Mouse (Mus musculus): Measurements from ENCODE around the gene Marc1. TPM values are rescaled to one million over a fixed set of nuclear protein-coding genes. Genes with fewer than 3 reads are reported as not detected.

The Marc1 gene
- polyA plus RNA-seq, 1 experiment from 2014 or later, result 3.9 TPM

DNA sequence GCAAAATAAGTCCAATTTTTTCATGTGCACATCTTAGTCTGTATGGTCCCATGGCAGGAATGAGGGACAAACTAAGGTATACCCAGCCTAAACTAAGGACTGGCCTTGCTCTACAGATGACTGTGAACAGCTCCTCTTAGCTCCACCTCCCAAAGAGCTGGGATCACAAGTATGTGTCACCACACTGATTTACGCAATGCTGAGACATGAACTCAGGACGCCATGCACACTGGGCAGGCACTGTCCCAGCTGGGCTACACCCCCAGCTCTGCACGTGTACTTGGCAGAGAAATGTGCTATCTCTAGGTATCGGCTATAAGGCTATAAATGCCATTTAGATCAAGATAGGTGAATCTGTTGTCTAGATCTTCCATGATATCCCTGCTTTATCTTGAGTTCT, 49.1 kb downstream of the Marc1 start:
- H3K9me3 ChIP-seq (ENCODE audit: control insufficient read depth, low read length), result no peaks in the 10 kb centered on the region
- H3K4me2 ChIP-seq, result no peak overlapping the region
- no peaks in the 10 kb centered on the region for H3K36me3 ChIP-seq (ENCODE audit: control insufficient read depth, insufficient read depth, low read length)
- no peaks in the 10 kb centered on the region for H3K4me1 ChIP-seq (replicated peaks; ENCODE audit: control insufficient read depth, insufficient read depth, low read length)
- H3K27ac ChIP-seq (ENCODE audit: low read depth, low read length), result no peak overlapping the region
- DNase-seq (ENCODE audit: low spot score), result no peak
- H3K27me3 ChIP-seq (replicated peaks; ENCODE audit: control insufficient read depth, insufficient read depth, low read length), result no peaks in the 10 kb centered on the region
- H3K4me3 ChIP-seq (ENCODE audit: low read depth, low read length), result no peak overlapping the region
- WGBS, result 61% methylated on average over 4 of the region's 4 CpGs
- H3K9ac ChIP-seq (ENCODE audit: low read depth, low read length), result no peak overlapping the region
- ATAC-seq (replicated peaks; ENCODE audit: low FRiP score), result no peak

DNA sequence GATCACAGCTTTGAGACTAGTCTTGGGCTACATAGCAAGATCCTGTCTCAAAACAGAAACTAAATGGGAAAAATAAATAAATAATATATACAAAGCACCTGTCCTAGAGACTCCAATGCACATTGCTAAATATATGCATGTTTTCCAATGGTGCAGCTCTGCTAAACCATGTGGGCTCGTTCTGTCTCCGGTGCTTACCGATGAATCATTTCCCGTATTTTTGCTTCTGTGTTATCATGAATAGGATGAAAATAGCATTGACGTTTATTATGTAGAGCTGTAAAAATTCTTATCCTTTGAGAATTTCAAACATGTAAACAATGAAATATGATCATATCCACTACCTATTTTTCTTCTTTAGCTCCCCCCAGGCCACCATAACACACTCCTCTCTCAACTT, 58.4 kb downstream of the Marc1 start:
- Histone ChIP-seq H3K4me1 (replicated peaks; ENCODE audit: control insufficient read depth, insufficient read depth, low read length) (no peaks in the 10 kb centered on the region; the same call in 1 of the 2 replicates), H3K9me3 (ENCODE audit: control insufficient read depth, low read length) (no peaks in the 10 kb centered on the region), H3K4me3 (ENCODE audit: low read depth, low read length) (no peak overlapping the region), H3K4me2 (no peak overlapping the region), H3K9ac (ENCODE audit: low read depth, low read length) (no peak overlapping the region), H3K36me3 (ENCODE audit: control insufficient read depth, insufficient read depth, low read length) (no peaks in the 10 kb centered on the region), H3K27me3 (replicated peaks; ENCODE audit: control insufficient read depth, insufficient read depth, low read length) (no peaks in the 10 kb centered on the region), H3K27ac (ENCODE audit: low read depth, low read length) (no peak overlapping the region)
- WGBS, result 82% methylated on average over 5 of the region's 5 CpGs
- ATAC-seq (replicated peaks; ENCODE audit: low FRiP score), result no peak
- no peak for DNase-seq (ENCODE audit: low spot score)

GRCm38 (mm10) chr1:184750114-184750664, 60.9 kb downstream of the Marc1 start:
- H3K27ac ChIP-seq (ENCODE audit: low read depth, low read length), result no peak overlapping the region
- no peak overlapping the region for H3K4me3 ChIP-seq (ENCODE audit: low read depth, low read length)
- H3K9me3 ChIP-seq (ENCODE audit: control insufficient read depth, low read length), result no peaks in the 10 kb centered on the region
- H3K4me1 ChIP-seq (replicated peaks; ENCODE audit: control insufficient read depth, insufficient read depth, low read length), result no peaks in the 10 kb centered on the region; the same call in 1 of the 2 replicates
- H3K9ac ChIP-seq (ENCODE audit: low read depth, low read length), result no peak overlapping the region
- no peak overlapping the region for H3K4me2 ChIP-seq
- no peaks in the 10 kb centered on the region for H3K36me3 ChIP-seq (ENCODE audit: control insufficient read depth, insufficient read depth, low read length)
- H3K27me3 ChIP-seq (replicated peaks; ENCODE audit: control insufficient read depth, insufficient read depth, low read length), result no peaks in the 10 kb centered on the region
- 75% methylated on average over 11 of the region's 11 CpGs for WGBS
- DNase-seq (ENCODE audit: low spot score), result no peak
- ATAC-seq (replicated peaks; ENCODE audit: low FRiP score), result no peak

DNA sequence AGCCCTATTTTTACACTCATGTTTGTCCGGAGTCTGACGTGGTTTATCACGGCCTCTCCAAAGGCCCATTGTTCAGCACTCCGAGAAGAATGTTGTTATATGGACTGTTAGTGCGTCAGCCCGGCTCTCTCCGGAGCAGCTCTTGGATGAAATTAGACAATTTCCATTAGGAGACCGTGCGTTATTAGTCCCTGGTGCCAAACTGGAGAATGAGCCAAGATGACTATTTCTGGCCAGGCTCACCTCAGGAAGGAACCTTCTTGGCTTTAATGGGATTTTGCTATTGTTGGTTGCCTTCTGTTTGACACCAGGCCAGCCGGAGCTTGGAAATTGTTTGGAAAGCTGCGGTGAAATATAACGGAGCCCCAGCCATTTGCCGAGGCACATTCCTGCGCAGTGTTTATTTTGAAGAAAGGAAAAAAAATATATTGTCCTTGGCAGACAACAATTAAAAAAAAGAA, 62.4 kb downstream of the Marc1 start:
- DNase-seq (ENCODE audit: low spot score) (no peak), ATAC-seq (replicated peaks; ENCODE audit: low FRiP score) (no peak)
- no peak overlapping the region for H3K27ac ChIP-seq (ENCODE audit: low read depth, low read length)

GRCm38 (mm10) chr1:184737876-184738479, 73.1 kb downstream of the Marc1 start:
- no peak; the same call in 1 of the 2 replicates for ATAC-seq (replicated peaks; ENCODE audit: low FRiP score)
- Histone ChIP-seq H3K4me2 (no peak overlapping the region), H3K4me3 (ENCODE audit: low read depth, low read length) (no peak overlapping the region), H3K27me3 (replicated peaks; ENCODE audit: control insufficient read depth, insufficient read depth, low read length) (peaks cover 41% of the 10 kb centered on the region), H3K4me1 (replicated peaks; ENCODE audit: control insufficient read depth, insufficient read depth, low read length) (peaks cover 7% of the 10 kb centered on the region), H3K9ac (ENCODE audit: low read depth, low read length) (no peak overlapping the region), H3K9me3 (ENCODE audit: control insufficient read depth, low read length) (no peaks in the 10 kb centered on the region), H3K36me3 (ENCODE audit: control insufficient read depth, insufficient read depth, low read length) (no peaks in the 10 kb centered on the region), H3K27ac (ENCODE audit: low read depth, low read length) (no peak overlapping the region)
- WGBS, result 3% methylated on average over 10 of the region's 14 CpGs
- no peak for DNase-seq (ENCODE audit: low spot score)

More for the DNA sequence above, 62.4 kb downstream of the Marc1 start:
- no peaks in the 10 kb centered on the region; the same call in 1 of the 2 replicates for H3K4me1 ChIP-seq (replicated peaks; ENCODE audit: control insufficient read depth, insufficient read depth, low read length)
- no peaks in the 10 kb centered on the region for H3K9me3 ChIP-seq (ENCODE audit: control insufficient read depth, low read length)
- H3K36me3 ChIP-seq (ENCODE audit: control insufficient read depth, insufficient read depth, low read length), result no peaks in the 10 kb centered on the region
- H3K4me3 ChIP-seq (ENCODE audit: low read depth, low read length), result no peak overlapping the region
- H3K27me3 ChIP-seq (replicated peaks; ENCODE audit: control insufficient read depth, insufficient read depth, low read length), result no peaks in the 10 kb centered on the region
- H3K4me2 ChIP-seq, result no peak overlapping the region
- H3K9ac ChIP-seq (ENCODE audit: low read depth, low read length), result no peak overlapping the region
- 71% methylated on average over 14 of the region's 14 CpGs for WGBS

GRCm38 (mm10) chr1:184737228-184737627, 73.9 kb downstream of the Marc1 start:
- peaks cover 45% of the 10 kb centered on the region for H3K27me3 ChIP-seq (replicated peaks; ENCODE audit: control insufficient read depth, insufficient read depth, low read length)
- no peaks in the 10 kb centered on the region for H3K9me3 ChIP-seq (ENCODE audit: control insufficient read depth, low read length)
- ATAC-seq (replicated peaks; ENCODE audit: low FRiP score) (no peak), DNase-seq (ENCODE audit: low spot score) (no peak)
- no peak overlapping the region for H3K4me2 ChIP-seq
- no peak overlapping the region for H3K4me3 ChIP-seq (ENCODE audit: low read depth, low read length)
- peaks cover 9% of the 10 kb centered on the region for H3K4me1 ChIP-seq (replicated peaks; ENCODE audit: control insufficient read depth, insufficient read depth, low read length)
- WGBS, result 26% methylated on average over 2 of the region's 2 CpGs
- H3K9ac ChIP-seq (ENCODE audit: low read depth, low read length), result no peak overlapping the region
- no peaks in the 10 kb centered on the region for H3K36me3 ChIP-seq (ENCODE audit: control insufficient read depth, insufficient read depth, low read length)
- no peak overlapping the region for H3K27ac ChIP-seq (ENCODE audit: low read depth, low read length)

MicroRNAs within 50 kb of the gene (microRNA counts, 519-probe panel; counts per million panel counts)
- 3,474 counts per million, percentile 16 among the panel's probes with 10 or more counts for microRNA mmu-miR-1981

Small RNA genes lying within 50 kb of the gene (microRNA-seq; reads per million reads assigned to microRNA genes)
- gene Mir1981 (ENCODE audit: borderline number of aligned reads), result 414 reads per million, percentile 64 among the genes with 10 or more reads in this experiment

Other genes starting within 250 kb of the Marc1 start
- gene Hlx, start 78.7 kb downstream of the Marc1 start, polyA plus RNA-seq (2014; fragmentation: Nextera tagmentation; extraction: Ambion mirVana), result 42.3 and 46.9 TPM in 2 replicates
- 240 and 250 TPM in 2 replicates for gene Marc2, start 35.1 kb upstream of the Marc1 start, polyA plus RNA-seq (2014; fragmentation: Nextera tagmentation; extraction: Ambion mirVana)
- 1.9 and 2.0 TPM in 2 replicates for gene C130074G19Rik, start 71.9 kb upstream of the Marc1 start, polyA plus RNA-seq (2014; fragmentation: Nextera tagmentation; extraction: Ambion mirVana)
- gene Mark1, start 188.3 kb upstream of the Marc1 start, polyA plus RNA-seq (2014; fragmentation: Nextera tagmentation; extraction: Ambion mirVana), result 0.69 and 1.0 TPM in 2 replicates

Data from liver, embryonic 11.5 days (tissue).